Mouse (Mus musculus): ENCODE measurements around the gene Ankrd44. TPM values are rescaled to one million over a fixed set of nuclear protein-coding genes. Genes with fewer than 3 reads are reported as not detected.

The Ankrd44 gene
- polyA plus RNA-seq, 1 experiment = 6.8 TPM

- no peak overlapping the region for H3K27ac ChIP-seq (ENCODE audit: control insufficient read depth, insufficient read depth, low read depth, low read length)
- H3K27me3 ChIP-seq (ENCODE audit: control insufficient read depth, insufficient read depth, low read length) = no peaks in the 10 kb centered on the region
- no peaks in the 10 kb centered on the region for H3K4me1 ChIP-seq (ENCODE audit: control insufficient read depth, insufficient read depth, low read length)
- no peaks in the 10 kb centered on the region for H3K36me3 ChIP-seq (ENCODE audit: control insufficient read depth, insufficient read depth, low read length)
- no peak overlapping the region for H3K4me3 ChIP-seq (ENCODE audit: control insufficient read depth, low read depth, low read length)
- TF ChIP-seq POLR2A (IDR thresholded peaks at IDR 0.05; ENCODE audit: control insufficient read depth, low read depth, low read length) (no peak), CTCF (IDR thresholded peaks at IDR 0.05; ENCODE audit: control insufficient read depth, insufficient read depth, insufficient replicate concordance, low read depth, low read length) (no peak)
These were observed 116.2 kb downstream of the Ankrd44 start for GRCm38 (mm10) chr1:54809811-54810549.

- TF ChIP-seq POLR2A (IDR thresholded peaks at IDR 0.05; ENCODE audit: control insufficient read depth, low read depth, low read length) (no peak), CTCF (IDR thresholded peaks at IDR 0.05; ENCODE audit: control insufficient read depth, insufficient read depth, insufficient replicate concordance, low read depth, low read length) (no peak)
- Histone ChIP-seq H3K36me3 (ENCODE audit: control insufficient read depth, insufficient read depth, low read length) (no peaks in the 10 kb centered on the region), H3K4me3 (ENCODE audit: control insufficient read depth, low read depth, low read length) (no peak overlapping the region), H3K27me3 (ENCODE audit: control insufficient read depth, insufficient read depth, low read length) (no peaks in the 10 kb centered on the region), H3K4me1 (ENCODE audit: control insufficient read depth, insufficient read depth, low read length) (no peaks in the 10 kb centered on the region), H3K27ac (ENCODE audit: control insufficient read depth, insufficient read depth, low read depth, low read length) (no peak overlapping the region)
These were observed 117.1 kb downstream of the Ankrd44 start for GRCm38 (mm10) chr1:54809098-54809490.

- no peak overlapping the region for H3K27ac ChIP-seq (ENCODE audit: control insufficient read depth, insufficient read depth, low read depth, low read length)
- no peaks in the 10 kb centered on the region for H3K36me3 ChIP-seq (ENCODE audit: control insufficient read depth, insufficient read depth, low read length)
- no peaks in the 10 kb centered on the region for H3K4me1 ChIP-seq (ENCODE audit: control insufficient read depth, insufficient read depth, low read length)
- no peaks in the 10 kb centered on the region for H3K27me3 ChIP-seq (ENCODE audit: control insufficient read depth, insufficient read depth, low read length)
- no peak overlapping the region for H3K4me3 ChIP-seq (ENCODE audit: control insufficient read depth, low read depth, low read length)
- TF ChIP-seq POLR2A (IDR thresholded peaks at IDR 0.05; ENCODE audit: control insufficient read depth, low read depth, low read length) = no peak
- TF ChIP-seq CTCF (IDR thresholded peaks at IDR 0.05; ENCODE audit: control insufficient read depth, insufficient read depth, insufficient replicate concordance, low read depth, low read length) = no peak
These were observed 117.6 kb downstream of the Ankrd44 start for GRCm38 (mm10) chr1:54808401-54809097.

- Histone ChIP-seq H3K4me1 (ENCODE audit: control insufficient read depth, insufficient read depth, low read length) (no peaks in the 10 kb centered on the region), H3K27ac (ENCODE audit: control insufficient read depth, insufficient read depth, low read depth, low read length) (no peak overlapping the region), H3K36me3 (ENCODE audit: control insufficient read depth, insufficient read depth, low read length) (no peaks in the 10 kb centered on the region), H3K4me3 (ENCODE audit: control insufficient read depth, low read depth, low read length) (no peak overlapping the region), H3K27me3 (ENCODE audit: control insufficient read depth, insufficient read depth, low read length) (no peaks in the 10 kb centered on the region)
- TF ChIP-seq POLR2A (IDR thresholded peaks at IDR 0.05; ENCODE audit: control insufficient read depth, low read depth, low read length) = no peak
- no peak for TF ChIP-seq CTCF (IDR thresholded peaks at IDR 0.05; ENCODE audit: control insufficient read depth, insufficient read depth, insufficient replicate concordance, low read depth, low read length)
These were observed 118.4 kb downstream of the Ankrd44 start for GRCm38 (mm10) chr1:54807832-54808231.

- no peak overlapping the region for H3K4me3 ChIP-seq (ENCODE audit: control insufficient read depth, low read depth, low read length)
- H3K27me3 ChIP-seq (ENCODE audit: control insufficient read depth, insufficient read depth, low read length) = no peaks in the 10 kb centered on the region
- H3K27ac ChIP-seq (ENCODE audit: control insufficient read depth, insufficient read depth, low read depth, low read length) = no peak overlapping the region
- H3K36me3 ChIP-seq (ENCODE audit: control insufficient read depth, insufficient read depth, low read length) = no peaks in the 10 kb centered on the region
- TF ChIP-seq POLR2A (IDR thresholded peaks at IDR 0.05; ENCODE audit: control insufficient read depth, low read depth, low read length) (no peak), CTCF (IDR thresholded peaks at IDR 0.05; ENCODE audit: control insufficient read depth, insufficient read depth, insufficient replicate concordance, low read depth, low read length) (no peak)
- no peaks in the 10 kb centered on the region for H3K4me1 ChIP-seq (ENCODE audit: control insufficient read depth, insufficient read depth, low read length)
These were observed 119.9 kb downstream of the Ankrd44 start for GRCm38 (mm10) chr1:54806116-54806850.

GRCm38 (mm10) chr1:54804406-54804805 lies 121.8 kb downstream of the Ankrd44 start:
- H3K36me3 ChIP-seq (ENCODE audit: control insufficient read depth, insufficient read depth, low read length) = no peaks in the 10 kb centered on the region
- H3K27me3 ChIP-seq (ENCODE audit: control insufficient read depth, insufficient read depth, low read length) = no peaks in the 10 kb centered on the region
- no peak overlapping the region for H3K27ac ChIP-seq (ENCODE audit: control insufficient read depth, insufficient read depth, low read depth, low read length)

GRCm38 (mm10) chr1:54802703-54803102 lies 123.5 kb downstream of the Ankrd44 start:
- no peak overlapping the region for H3K27ac ChIP-seq (ENCODE audit: control insufficient read depth, insufficient read depth, low read depth, low read length)
- no peaks in the 10 kb centered on the region for H3K4me1 ChIP-seq (ENCODE audit: control insufficient read depth, insufficient read depth, low read length)
- no peak overlapping the region for H3K4me3 ChIP-seq (ENCODE audit: control insufficient read depth, low read depth, low read length)
- no peaks in the 10 kb centered on the region for H3K36me3 ChIP-seq (ENCODE audit: control insufficient read depth, insufficient read depth, low read length)
- no peaks in the 10 kb centered on the region for H3K27me3 ChIP-seq (ENCODE audit: control insufficient read depth, insufficient read depth, low read length)
- TF ChIP-seq CTCF (IDR thresholded peaks at IDR 0.05; ENCODE audit: control insufficient read depth, insufficient read depth, insufficient replicate concordance, low read depth, low read length) (no peak), POLR2A (IDR thresholded peaks at IDR 0.05; ENCODE audit: control insufficient read depth, low read depth, low read length) (no peak)

More at GRCm38 (mm10) chr1:54804406-54804805, 121.8 kb downstream of the Ankrd44 start:
- H3K4me1 ChIP-seq (ENCODE audit: control insufficient read depth, insufficient read depth, low read length) = no peaks in the 10 kb centered on the region
- TF ChIP-seq POLR2A (IDR thresholded peaks at IDR 0.05; ENCODE audit: control insufficient read depth, low read depth, low read length) (no peak), CTCF (IDR thresholded peaks at IDR 0.05; ENCODE audit: control insufficient read depth, insufficient read depth, insufficient replicate concordance, low read depth, low read length) (no peak)
- H3K4me3 ChIP-seq (ENCODE audit: control insufficient read depth, low read depth, low read length) = no peak overlapping the region

Measured in testis, adult 2 months (tissue).